Mouse (Mus musculus) hindbrain, embryonic 12.5 days (tissue): ENCODE measurements around the gene Prkacb. TPM values are rescaled to one million over a fixed set of nuclear protein-coding genes. Genes with fewer than 3 reads are reported as not detected.

Experiments
- ATAC-seq: fragments of 200-750 bp; cut with Nextera tagmentation; 2 replicates; pipeline ENCODE4 v1.8.0; 2017; ENCODE audit warnings: moderate TSS enrichment; ENCODE audit not compliant: low FRiP score
- H3K27ac ChIP-seq: fragments of 300-500 bp; sonication (generic); 2 replicates; pipeline ENCODE4 v1.5.1; 2016; ENCODE audit warnings: mild to moderate bottlenecking
- H3K27me3 ChIP-seq: fragments of 300-500 bp; sonication (generic); 2 replicates; pipeline ENCODE4 v1.6.1; 2016; ENCODE audit warnings: mild to moderate bottlenecking
- H3K36me3 ChIP-seq: fragments of 300-500 bp; sonication (generic); 2 replicates; pipeline ENCODE4 v1.6.1; 2016; ENCODE audit warnings: mild to moderate bottlenecking
- H3K4me1 ChIP-seq: fragments of 300-500 bp; sonication (generic); 2 replicates; pipeline ENCODE4 v1.6.1; 2016
- H3K4me2 ChIP-seq: fragments of 300-500 bp; sonication (generic); replicated peaks from 2 replicates; pipeline ENCODE4 v1.6.1; 2016; ENCODE audit warnings: mild to moderate bottlenecking
- H3K4me3 ChIP-seq: fragments of 300-500 bp; sonication (generic); 2 replicates; pipeline ENCODE4 v1.5.1; 2016; ENCODE audit warnings: mild to moderate bottlenecking
- H3K9ac ChIP-seq: fragments of 300-500 bp; sonication (generic); 2 replicates; pipeline ENCODE4 v1.6.1; 2016; ENCODE audit warnings: mild to moderate bottlenecking, moderate library complexity
- H3K9me3 ChIP-seq: fragments of 300-500 bp; sonication (generic); replicated peaks from 2 replicates; pipeline ENCODE4 v1.6.1; 2016; ENCODE audit warnings: mild to moderate bottlenecking
- WGBS: fragments of 180-500 bp; shearing (Covaris S2); methylation state at CpG from one replicate; pipeline ENCODE4 v1.1.7; 2016; 5-methylcytosine and 5-hydroxymethylcytosine counted together
- polyA plus RNA-seq: library from polyadenylated mRNA; unstranded; fragments of >200 nt; fragmentation: Nextera tagmentation; extraction: Ambion mirVana; gene quantifications from 2 replicates; pipeline ENCODE4 v1.2.1, GENCODE M21; 2016

Prkacb gene
- polyA plus RNA-seq, 1 experiment from 2014 or later, result 102 TPM

DNA sequence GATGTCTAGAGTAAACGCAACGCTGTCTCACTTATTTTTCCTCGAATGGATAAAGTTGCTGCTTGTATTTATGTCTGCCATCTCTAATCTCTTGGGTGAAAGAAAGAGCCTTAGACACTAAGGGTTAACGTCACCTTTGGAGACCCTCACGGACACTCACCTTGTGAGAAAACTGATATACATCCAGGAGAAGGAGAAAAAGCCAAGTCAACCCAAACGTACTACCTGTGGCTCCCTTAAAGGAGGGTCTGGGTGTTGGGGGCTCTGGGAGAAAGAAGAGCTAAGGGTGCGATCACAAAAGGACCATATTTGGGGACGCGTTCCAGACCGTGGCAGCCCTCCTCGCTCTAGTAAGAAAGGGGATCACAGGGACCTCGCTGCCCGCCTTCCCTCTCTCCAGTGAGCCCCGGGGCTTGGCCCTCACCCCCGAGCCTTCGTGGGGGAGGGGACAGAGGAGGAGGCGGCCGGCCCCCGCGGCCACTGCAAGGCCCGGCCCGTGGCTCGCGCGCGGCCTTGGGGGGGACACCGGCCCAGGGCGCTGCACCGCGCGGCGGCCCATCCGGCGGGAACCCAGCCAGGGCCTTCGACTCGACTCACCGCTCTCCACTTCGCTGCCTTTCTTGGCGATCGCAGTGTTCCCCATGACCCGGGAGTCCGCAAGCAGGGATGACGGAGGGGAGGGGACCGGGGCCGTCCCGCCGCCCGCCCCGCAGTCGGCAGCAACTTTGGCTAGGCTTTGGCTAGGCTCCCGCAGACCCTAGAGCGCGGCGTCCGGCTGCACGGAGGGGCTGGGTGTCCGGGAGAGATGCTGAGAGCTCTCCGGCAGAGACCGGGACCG lies 530 bp downstream of the Prkacb start:
- 1% methylated on average over 38 of the region's 60 CpGs for WGBS

GRCm38 (mm10) chr3:146793554-146794257 lies 19.1 kb downstream of the Prkacb start:
- H3K4me1 ChIP-seq, result no peaks in the 10 kb centered on the region
- no peak overlapping the region for H3K9ac ChIP-seq
- no peaks in the 10 kb centered on the region for H3K27me3 ChIP-seq
- 88% methylated on average over 12 of the region's 12 CpGs for WGBS
- H3K9me3 ChIP-seq, result no peaks in the 10 kb centered on the region
- H3K4me2 ChIP-seq, result no peak overlapping the region
- H3K27ac ChIP-seq, result no peak overlapping the region
- no peaks in the 10 kb centered on the region for H3K36me3 ChIP-seq
- no peak for ATAC-seq
- no peak overlapping the region for H3K4me3 ChIP-seq

More for the DNA sequence above, 530 bp downstream of the Prkacb start:
- no peaks in the 10 kb centered on the region for H3K9me3 ChIP-seq
- H3K4me3 ChIP-seq, result peak overlapping the region; percentile 98
- peak overlapping the region; percentile 84 for H3K4me2 ChIP-seq
- H3K4me1 ChIP-seq, result peaks cover 13% of the 10 kb centered on the region
- no peaks in the 10 kb centered on the region for H3K27me3 ChIP-seq
- H3K27ac ChIP-seq, result peak overlapping the region; percentile 90
- H3K9ac ChIP-seq, result peak overlapping the region; percentile 97
- ATAC-seq, result peak; percentile 79
- H3K36me3 ChIP-seq, result no peaks in the 10 kb centered on the region

GRCm38 (mm10) chr3:146792144-146792748 lies 20.5 kb downstream of the Prkacb start:
- 91% methylated on average over 3 of the region's 3 CpGs for WGBS
- Histone ChIP-seq H3K4me1 (no peaks in the 10 kb centered on the region), H3K27ac (no peak overlapping the region), H3K9me3 (no peaks in the 10 kb centered on the region), H3K4me3 (no peak overlapping the region), H3K36me3 (no peaks in the 10 kb centered on the region), H3K9ac (no peak overlapping the region), H3K27me3 (no peaks in the 10 kb centered on the region), H3K4me2 (no peak overlapping the region)
- ATAC-seq, result no peak

- Histone ChIP-seq H3K4me1 (peaks cover 7% of the 10 kb centered on the region), H3K9ac (no peak overlapping the region), H3K27me3 (no peaks in the 10 kb centered on the region), H3K4me2 (no peak overlapping the region), H3K36me3 (no peaks in the 10 kb centered on the region), H3K9me3 (no peaks in the 10 kb centered on the region), H3K4me3 (no peak overlapping the region), H3K27ac (no peak overlapping the region)
- ATAC-seq, result no peak
- 77% methylated on average over 3 of the region's 3 CpGs for WGBS
Observed at GRCm38 (mm10) chr3:146784233-146784632, 28.6 kb downstream of the Prkacb start.

DNA sequence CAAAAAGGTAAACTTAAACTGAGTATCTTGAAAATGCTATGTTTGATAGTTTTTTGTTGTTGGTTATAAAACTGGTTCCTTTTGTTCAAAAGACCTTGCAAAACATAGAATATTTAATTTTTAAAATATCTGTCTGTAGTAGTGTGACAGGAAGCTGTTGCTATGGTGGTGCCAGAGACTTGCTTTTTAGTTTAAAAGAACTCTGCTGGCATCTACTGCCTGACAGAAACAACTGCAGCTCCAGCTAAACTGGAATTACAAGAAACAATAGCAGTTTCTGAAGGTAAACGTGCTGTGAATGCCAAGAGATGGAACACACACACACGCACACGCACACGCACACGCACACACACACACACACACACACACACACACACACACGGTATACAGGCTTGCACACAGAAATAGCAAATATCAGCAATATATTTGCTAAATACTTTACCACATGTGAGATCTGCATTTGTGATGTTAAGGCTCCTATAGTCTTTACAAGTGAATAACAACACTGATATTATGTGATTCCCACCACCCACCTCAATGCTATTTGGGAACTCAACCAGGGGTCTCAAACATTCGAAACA lies 29.1 kb downstream of the Prkacb start:
- WGBS, result 89% methylated on average over 7 of the region's 7 CpGs
- no peak overlapping the region for H3K27ac ChIP-seq

DNA sequence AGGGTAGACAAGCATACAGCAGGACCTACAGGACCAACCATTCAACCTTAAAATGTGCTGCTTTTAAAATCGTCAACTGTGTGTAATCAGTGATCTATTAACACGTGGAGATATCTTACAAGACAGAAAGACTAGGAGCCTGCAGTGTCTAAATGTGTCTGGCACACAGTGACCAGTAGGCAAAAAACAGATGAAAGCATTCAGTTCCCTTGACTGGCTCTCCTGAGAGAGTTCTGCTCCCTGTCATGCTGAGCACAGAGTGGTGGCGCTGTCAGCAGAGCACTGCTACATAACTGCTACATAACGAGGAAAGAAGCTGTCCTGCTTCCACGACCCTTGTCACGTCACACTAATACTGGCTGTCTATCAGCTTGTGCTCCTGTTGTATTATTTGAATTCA lies 30.2 kb downstream of the Prkacb start:
- WGBS, result 28% methylated on average over 6 of the region's 6 CpGs
- Histone ChIP-seq H3K4me1 (peaks cover 7% of the 10 kb centered on the region), H3K27ac (no peak overlapping the region), H3K27me3 (no peaks in the 10 kb centered on the region), H3K36me3 (no peaks in the 10 kb centered on the region), H3K9ac (no peak overlapping the region), H3K4me3 (no peak overlapping the region), H3K4me2 (no peak overlapping the region), H3K9me3 (no peaks in the 10 kb centered on the region)
- no peak for ATAC-seq

More for the DNA sequence above, 29.1 kb downstream of the Prkacb start:
- Histone ChIP-seq H3K27me3 (no peaks in the 10 kb centered on the region), H3K9me3 (no peaks in the 10 kb centered on the region), H3K9ac (no peak overlapping the region), H3K4me2 (no peak overlapping the region), H3K36me3 (no peaks in the 10 kb centered on the region), H3K4me1 (peaks cover 7% of the 10 kb centered on the region), H3K4me3 (no peak overlapping the region)
- no peak for ATAC-seq

DNA sequence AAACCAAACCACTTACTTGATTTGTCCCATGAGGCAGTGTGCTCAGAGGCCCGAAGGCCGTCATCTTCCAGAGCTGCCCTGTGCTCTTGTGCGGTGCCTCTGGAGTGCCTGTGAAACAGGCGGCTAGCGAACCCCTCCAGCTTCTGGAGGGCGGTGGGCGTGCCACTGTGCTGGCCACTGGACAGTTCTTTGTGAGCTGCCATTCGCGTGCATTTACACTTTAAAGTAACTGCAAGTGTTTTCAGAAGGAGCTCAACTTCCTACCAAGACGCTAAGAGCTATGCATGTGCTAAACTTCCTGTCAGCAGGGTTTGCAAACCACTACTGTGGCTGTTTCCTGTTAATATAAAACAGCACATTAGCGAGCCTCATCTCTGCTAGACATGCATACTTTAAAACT lies 31.7 kb downstream of the Prkacb start:
- ATAC-seq, result no peak
- Histone ChIP-seq H3K4me2 (0 out of 2 replicates have a peak overlapping the region, but pooled peaks have one; percentile 17), H3K4me3 (no peak overlapping the region), H3K9me3 (no peaks in the 10 kb centered on the region), H3K4me1 (peaks cover 7% of the 10 kb centered on the region), H3K27me3 (no peaks in the 10 kb centered on the region), H3K36me3 (no peaks in the 10 kb centered on the region), H3K9ac (no peak overlapping the region), H3K27ac (peak overlapping the region; percentile 35; the same call in 1 of the 2 replicates)
- 18% methylated on average over 11 of the region's 11 CpGs for WGBS

GRCm38 (mm10) chr3:146780241-146780640 lies 32.5 kb downstream of the Prkacb start:
- Histone ChIP-seq H3K4me2 (no peak overlapping the region), H3K4me3 (no peak overlapping the region), H3K4me1 (peaks cover 7% of the 10 kb centered on the region), H3K9ac (no peak overlapping the region), H3K9me3 (no peaks in the 10 kb centered on the region), H3K36me3 (no peaks in the 10 kb centered on the region), H3K27me3 (no peaks in the 10 kb centered on the region), H3K27ac (no peak overlapping the region)
- 88% methylated on average over 3 of the region's 3 CpGs for WGBS
- no peak for ATAC-seq

GRCm38 (mm10) chr3:146778913-146779312 lies 33.9 kb downstream of the Prkacb start:
- no peak overlapping the region for H3K4me2 ChIP-seq
- peaks cover 7% of the 10 kb centered on the region for H3K4me1 ChIP-seq
- H3K36me3 ChIP-seq, result no peaks in the 10 kb centered on the region
- no peak overlapping the region for H3K9ac ChIP-seq
- no peaks in the 10 kb centered on the region for H3K27me3 ChIP-seq
- no peak for ATAC-seq
- no peak overlapping the region for H3K27ac ChIP-seq
- 84% methylated on average over 8 of the region's 8 CpGs for WGBS
- H3K9me3 ChIP-seq, result no peaks in the 10 kb centered on the region
- no peak overlapping the region for H3K4me3 ChIP-seq

DNA sequence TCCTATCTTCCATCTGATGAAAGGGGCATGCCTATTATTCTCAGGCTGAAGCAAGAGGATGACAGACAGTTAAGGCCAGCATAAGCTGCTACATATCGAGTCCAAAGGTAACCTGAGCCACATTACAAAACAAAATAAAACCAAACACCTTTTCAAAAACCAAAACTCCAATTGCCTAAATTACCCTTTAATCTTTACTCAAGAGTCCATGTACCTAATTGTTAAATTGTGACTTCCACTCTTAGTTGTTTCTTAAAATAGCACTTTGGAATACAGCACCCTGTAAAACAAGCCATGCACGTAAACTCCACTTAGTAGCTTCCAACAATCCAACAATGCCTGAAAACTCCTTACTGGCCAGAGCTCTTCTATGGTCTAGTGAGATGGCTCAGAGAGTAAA lies 34.3 kb downstream of the Prkacb start:
- Histone ChIP-seq H3K9me3 (no peaks in the 10 kb centered on the region), H3K4me2 (no peak overlapping the region), H3K4me1 (peaks cover 7% of the 10 kb centered on the region), H3K27ac (no peak overlapping the region), H3K36me3 (no peaks in the 10 kb centered on the region), H3K4me3 (no peak overlapping the region), H3K27me3 (no peaks in the 10 kb centered on the region), H3K9ac (no peak overlapping the region)
- 85% methylated on average over 2 of the region's 2 CpGs for WGBS
- ATAC-seq, result no peak

DNA sequence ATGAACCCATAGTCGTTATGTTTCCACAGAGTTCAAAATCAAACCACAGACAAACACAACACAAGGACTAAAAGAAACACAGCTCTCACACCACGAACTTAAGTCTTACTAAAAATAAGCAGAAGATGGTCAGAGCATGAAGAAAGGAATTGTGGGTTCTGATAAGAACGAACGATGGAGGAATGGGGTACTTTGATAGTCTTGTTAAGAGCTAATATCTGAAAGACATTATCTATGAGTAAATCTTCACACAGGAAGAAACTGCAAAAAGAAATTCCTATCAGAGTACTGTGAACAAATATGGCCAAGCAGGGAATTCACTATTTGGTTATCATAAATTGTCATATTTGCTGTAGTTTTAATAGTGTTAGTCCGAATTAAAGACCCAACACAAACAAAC lies 36.1 kb downstream of the Prkacb start:
- Histone ChIP-seq H3K4me1 (peaks cover 5% of the 10 kb centered on the region), H3K9me3 (no peaks in the 10 kb centered on the region), H3K4me2 (no peak overlapping the region), H3K4me3 (no peak overlapping the region), H3K36me3 (no peaks in the 10 kb centered on the region), H3K27ac (no peak overlapping the region), H3K27me3 (no peaks in the 10 kb centered on the region), H3K9ac (no peak overlapping the region)
- no peak for ATAC-seq
- 92% methylated on average over 5 of the region's 5 CpGs for WGBS

DNA sequence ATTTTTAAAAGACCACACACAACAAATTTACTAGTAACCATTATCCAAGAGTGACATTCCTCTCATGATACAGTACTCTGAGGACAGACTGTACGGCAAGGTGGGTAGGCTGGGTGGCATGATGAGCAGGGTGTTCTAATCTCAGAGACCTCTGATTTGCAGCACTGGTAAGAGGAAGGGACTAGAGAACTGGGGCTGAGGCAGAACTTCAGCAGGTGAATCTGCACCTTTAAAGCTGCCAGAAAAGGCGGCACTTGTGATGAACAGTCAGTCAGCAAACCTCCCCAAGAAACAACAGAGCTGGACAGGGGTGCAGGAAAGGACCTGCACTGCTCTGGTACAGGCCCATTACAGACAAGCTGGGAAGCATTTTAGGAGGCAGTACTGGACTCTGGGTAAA lies 41.9 kb downstream of the Prkacb start:
- 82% methylated on average over 2 of the region's 2 CpGs for WGBS

More for the DNA sequence above, 41.9 kb downstream of the Prkacb start:
- no peaks in the 10 kb centered on the region; the same call in 1 of the 2 replicates for H3K36me3 ChIP-seq
- H3K4me1 ChIP-seq, result peaks cover 30% of the 10 kb centered on the region
- no peak overlapping the region for H3K4me3 ChIP-seq
- no peaks in the 10 kb centered on the region for H3K27me3 ChIP-seq
- ATAC-seq, result no peak
- peak overlapping the region; percentile 50 for H3K4me2 ChIP-seq
- no peak overlapping the region for H3K9ac ChIP-seq
- H3K27ac ChIP-seq, result peak overlapping the region; percentile 18; the same call in 1 of the 2 replicates
- no peaks in the 10 kb centered on the region for H3K9me3 ChIP-seq
